Comparison of ENCODE assay signal across 8 mouse cellular contexts in the genomic region with DNA sequence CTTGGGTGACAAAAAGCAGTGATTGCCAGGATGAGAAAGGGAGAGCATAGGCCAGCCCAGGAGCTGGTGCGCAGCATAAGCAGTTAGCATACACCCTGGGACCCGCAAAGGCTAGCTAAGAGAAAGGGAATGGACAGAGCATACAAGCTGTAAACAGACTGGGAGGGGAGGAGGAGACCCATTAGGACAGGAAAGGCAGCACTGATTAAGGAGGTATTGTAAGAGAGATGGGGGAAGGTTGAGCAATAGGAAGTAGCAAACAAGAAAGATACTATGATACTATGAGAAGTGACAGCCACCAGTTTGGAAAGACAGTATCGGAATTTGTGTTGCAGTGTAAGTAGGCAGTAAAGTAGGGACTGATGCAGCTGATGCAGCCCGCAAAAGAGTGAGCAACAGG. TPM values are rescaled to one million over a fixed set of nuclear protein-coding genes. Genes with fewer than 3 reads are reported as not detected.
A peak's percentile ranks its signal among the peaks of the same experiment; 100 is the strongest.
DNase-seq lines count a peak whose midpoint lies in the region; ATAC-seq lines count a peak whose summit lies in the region.

No protein-coding gene starts in this region.

- intact Hi-C loops in left cerebral cortex, postnatal 10 days (cut with DNase I) = loop anchor here (2.0 to 5.0 kb wide), 2 partner anchors 61 to 278 kb away; no protein-coding TSS in a partner anchor

- DNase-seq in kidney, adult 18-20 months = peak; percentile 18
- no peak for DNase-seq in kidney, postnatal 25 days
- peak; percentile 62 for DNase-seq in adipocyte (ENCODE audit: low spot score)
- no peak for DNase-seq in left cerebral cortex, postnatal 10 days (ENCODE audit: extremely low spot score in 1 of 2, low spot score in 2 of 2)
- no peak for DNase-seq in urinary bladder, postnatal 25 days (ENCODE audit: low spot score)
- no peak for DNase-seq in kidney, postnatal 4 days

- no peaks in the 10 kb centered on the region for H3K9me3 ChIP-seq in hindbrain, embryonic 13.5 days
- no peaks in the 10 kb centered on the region for H3K9me3 ChIP-seq in midbrain, embryonic 13.5 days

- H3K36me3 ChIP-seq in hindbrain, embryonic 13.5 days = 0 out of 2 replicates have a peak, but pooled peaks cover 5% of the 10 kb centered on the region
- H3K36me3 ChIP-seq in midbrain, embryonic 13.5 days = 0 out of 2 replicates have a peak, but pooled peaks cover 4% of the 10 kb centered on the region

- ATAC-seq in hindbrain, embryonic 13.5 days (ENCODE audit: low FRiP score) = no peak
- no peak for ATAC-seq in midbrain, embryonic 13.5 days

- no peaks in the 10 kb centered on the region for H3K27me3 ChIP-seq in hindbrain, embryonic 13.5 days
- H3K27me3 ChIP-seq in midbrain, embryonic 13.5 days = no peaks in the 10 kb centered on the region

- no peak overlapping the region for H3K27ac ChIP-seq in hindbrain, embryonic 13.5 days
- no peak overlapping the region for H3K27ac ChIP-seq in midbrain, embryonic 13.5 days

- peak overlapping the region; percentile 98 for H3K4me2 ChIP-seq in hindbrain, embryonic 13.5 days
- peak overlapping the region; percentile 89 for H3K4me2 ChIP-seq in midbrain, embryonic 13.5 days (replicated peaks)

- peak overlapping the region; percentile 98 for H3K9ac ChIP-seq in hindbrain, embryonic 13.5 days
- peak overlapping the region; percentile 99 for H3K9ac ChIP-seq in midbrain, embryonic 13.5 days (replicated peaks)

- peak overlapping the region; percentile 93 for H3K4me3 ChIP-seq in hindbrain, embryonic 13.5 days
- H3K4me3 ChIP-seq in midbrain, embryonic 13.5 days (replicated peaks) = peak overlapping the region; percentile 93

- 48% methylated on average over 4 of the region's 4 CpGs for WGBS in hindbrain, embryonic 13.5 days
- 53% methylated on average over 4 of the region's 4 CpGs for WGBS in midbrain, embryonic 13.5 days

- H3K4me1 ChIP-seq in hindbrain, embryonic 13.5 days (replicated peaks) = peaks cover 53% of the 10 kb centered on the region
- peaks cover 58% of the 10 kb centered on the region for H3K4me1 ChIP-seq in midbrain, embryonic 13.5 days (replicated peaks)

RNA-seq across cellular contexts. Expression of a gene that starts 1.8 kb away (rescaled TPM):
- 40.9 and 42.5 TPM in 2 replicates for polyA plus RNA-seq in hindbrain, embryonic 13.5 days (2015; fragmentation: Nextera tagmentation; extraction: Ambion mirVana)
- 40.7 and 47.1 TPM in 2 replicates for polyA plus RNA-seq in midbrain, embryonic 13.5 days (2015; fragmentation: Nextera tagmentation; extraction: Ambion mirVana)
- 100 to 1,000 TPM; 113 to 116 TPM for total RNA-seq in left cerebral cortex, postnatal 10 days (2021)

RNA-seq across cellular contexts. Expression of a gene that starts 42.9 kb away (rescaled TPM):
- 34.0 and 42.7 TPM in 2 replicates for polyA plus RNA-seq in hindbrain, embryonic 13.5 days (2015; fragmentation: Nextera tagmentation; extraction: Ambion mirVana)
- polyA plus RNA-seq in midbrain, embryonic 13.5 days (2015; fragmentation: Nextera tagmentation; extraction: Ambion mirVana) = 42.2 and 45.3 TPM in 2 replicates
- 10 to 100 TPM; 33.4 to 38.2 TPM for total RNA-seq in left cerebral cortex, postnatal 10 days (2021)

Comparison
In these comparisons a context has a peak if more than half of its experiments do, and no peak if none do; other contexts are left out.
1. DNase-seq: peak in kidney, adult 18-20 months (single experiment) and adipocyte (single experiment); none in kidney, postnatal 25 days (0 of 2), left cerebral cortex, postnatal 10 days (0 of 2), urinary bladder, postnatal 25 days (single experiment) and kidney, postnatal 4 days (0 of 2).